Mouse (Mus musculus) macrophage (primary cell): ENCODE results near the gene Thnsl1. TPM values are rescaled to one million over a fixed set of nuclear protein-coding genes. Genes with fewer than 3 reads are reported as not detected.

Experiments used
- H3K27ac ChIP-seq: fragments of 350-480 bp; formaldehyde crosslinking; 2 replicates; pipeline ENCODE4 v1.9.0; 2021
- H3K36me3 ChIP-seq: fragments of 350-480 bp; formaldehyde crosslinking; 2 replicates; pipeline ENCODE4 v1.9.0; 2021; ENCODE audit errors: inconsistent target
- H3K4me3 ChIP-seq: fragments of 350-480 bp; formaldehyde crosslinking; 2 replicates; pipeline ENCODE4 v1.9.0; 2021; ENCODE audit errors: inconsistent target
- H3K79me2 ChIP-seq: fragments of 350-480 bp; formaldehyde crosslinking; 2 replicates; pipeline ENCODE4 v1.9.0; 2021; ENCODE audit errors: inconsistent target
- WGBS: methylation state at CpG from one replicate; pipeline ENCODE4 v1.1.7; 2026; ENCODE audit warnings: inconsistent platforms; ENCODE audit not compliant: missing documents; 5-methylcytosine and 5-hydroxymethylcytosine counted together
- polyA plus RNA-seq: library from polyadenylated mRNA; stranded (reverse); fragments of 250-400 nt; gene quantifications from 3 replicates; pipeline ENCODE4 v1.2.4, GENCODE M21; 2018; ENCODE audit warnings: inconsistent platforms
- total RNA-seq, 78 experiments: library from RNA; depleted of rRNA; stranded (reverse); fragments of 250-400 nt; gene quantifications; 1 replicate in 9 of 78; 2 replicates in 24 of 78; 3 replicates in 43 of 78; 4 replicates in 2 of 78; pipeline ENCODE4 v1.2.4; 2018; ENCODE audit warnings: inconsistent platforms in 56 of 78

Gene Thnsl1
- 1 to 10 TPM in 22 of 26 experiments, under 1 TPM in 4; 0.56 to 9.8 (median 2.9) TPM for total RNA-seq (2018; cell fraction: chromatin; rRNA removed)
- total RNA-seq (2018; cell fraction: cytosol; rRNA removed): 1 to 10 TPM in 25 of 26 experiments, under 1 TPM in 1; 0.81 to 4.4 (median 3.3) TPM
- 1 to 10 TPM; 1.4 to 8.5 (median 2.7) TPM for total RNA-seq (2018; cell fraction: nucleus; rRNA removed)
- polyA plus RNA-seq: 2.5 to 4.6 TPM (median 2.8 TPM) in 3 replicates

DNA sequence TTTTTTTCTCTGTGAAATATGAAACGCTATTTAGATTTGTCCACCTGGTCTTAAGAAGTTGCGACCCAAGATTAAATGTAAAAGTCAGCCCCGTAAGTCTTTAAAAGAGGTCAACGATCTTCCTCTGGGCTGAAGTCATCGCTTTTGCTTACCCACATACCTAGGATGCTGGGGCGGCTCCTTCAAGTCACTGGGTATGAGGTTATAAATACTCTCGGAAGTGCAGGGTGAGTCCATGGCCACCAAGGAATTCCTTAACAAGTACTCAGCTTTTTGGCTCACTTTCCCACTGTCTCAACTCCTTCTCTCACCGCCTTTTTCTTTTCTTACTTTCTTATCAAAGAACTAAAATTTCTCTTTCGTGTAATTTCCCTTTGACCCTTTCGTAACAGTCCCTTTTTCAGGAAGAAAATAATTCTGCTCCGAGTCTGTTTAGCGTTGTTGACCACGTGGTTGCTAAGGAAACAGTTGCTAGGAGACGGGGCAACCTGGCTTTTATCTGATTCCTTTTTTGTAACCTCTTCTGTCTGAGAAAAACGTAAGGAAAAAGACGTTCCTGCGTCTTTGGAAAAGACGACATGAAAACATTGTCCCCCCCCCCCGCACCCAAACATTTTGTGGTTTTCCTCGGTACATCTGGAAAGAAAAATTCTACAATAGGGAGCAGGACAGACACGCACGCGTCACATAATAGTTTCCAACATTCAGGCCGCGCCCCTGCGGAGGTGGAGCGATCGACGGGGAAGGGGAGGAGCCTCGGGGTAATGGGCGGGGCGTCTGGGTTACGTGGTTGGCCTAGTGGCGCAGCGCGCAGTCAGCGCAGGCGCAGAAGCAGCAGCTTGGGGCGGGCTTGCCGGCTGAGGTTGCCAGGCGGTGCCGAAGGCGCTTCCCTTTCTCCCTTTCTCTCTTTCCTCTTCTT lies at the start of gene Thnsl1, which contains the start of gene Enkur:
Thnsl1 (plus strand) TSS at position 813 of the 919 bp plus-strand sequence.
Enkur (minus strand) TSS at position 454 of the 919 bp plus-strand sequence.
- Histone ChIP-seq H3K79me2 (no peaks in the 10 kb centered on the region), H3K27ac (peak within 1 kb of the TSS; percentile 22; the same call in 1 of the 2 replicates), H3K36me3 (no peaks in the 10 kb centered on the region), H3K4me3 (peak within 1 kb of the TSS; percentile 42)
- under 1% methylated on average over 39 of the region's 43 CpGs for WGBS

DNA sequence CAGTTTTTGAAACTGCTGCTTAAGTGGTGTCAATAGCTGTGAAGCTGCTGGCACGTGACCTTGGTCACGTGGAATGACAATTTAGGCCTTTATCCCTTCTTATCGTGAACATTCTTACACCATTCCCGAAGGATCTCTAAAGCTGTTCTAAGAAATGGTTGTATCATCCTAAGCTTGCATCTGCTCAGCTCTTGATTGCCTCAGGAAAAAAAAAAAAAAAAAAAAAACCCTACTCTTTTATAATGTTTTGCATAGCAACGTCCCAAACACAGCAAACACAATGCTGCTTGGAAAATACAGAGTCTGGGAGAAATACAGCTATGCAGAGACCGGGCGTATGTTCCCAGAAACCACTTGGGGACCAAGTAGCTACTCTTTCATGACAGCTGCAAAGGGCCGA lies 41.2 kb upstream of the Thnsl1 start:
- Histone ChIP-seq H3K79me2 (no peaks in the 10 kb centered on the region), H3K27ac (no peak overlapping the region), H3K4me3 (no peak overlapping the region), H3K36me3 (no peaks in the 10 kb centered on the region)
- WGBS: 81% methylated on average over 8 of the region's 8 CpGs

DNA sequence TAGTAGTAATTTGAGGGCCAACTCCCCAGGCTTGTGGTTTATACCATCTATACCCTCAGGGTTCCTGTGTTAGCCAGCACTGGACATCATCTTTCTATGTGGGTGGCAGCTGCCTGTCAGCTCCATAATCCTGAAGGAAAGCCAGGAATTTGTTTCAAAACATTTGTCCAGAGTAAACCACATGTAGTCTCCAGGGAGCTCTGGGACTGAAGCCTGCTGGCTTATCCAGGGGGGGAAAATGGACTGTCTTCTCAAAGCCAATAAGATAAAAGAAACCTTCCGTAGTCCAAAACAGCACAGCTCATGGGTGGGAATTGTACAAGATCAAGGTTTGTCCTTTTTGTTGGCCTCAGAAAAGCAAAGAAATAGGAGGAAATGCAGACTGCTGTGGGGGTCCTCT lies 37.6 kb upstream of the Thnsl1 start:
- H3K4me3 ChIP-seq: no peak overlapping the region
- no peaks in the 10 kb centered on the region for H3K36me3 ChIP-seq
- no peaks in the 10 kb centered on the region for H3K79me2 ChIP-seq
- no peak overlapping the region for H3K27ac ChIP-seq
- WGBS: 100% methylated on average over 1 of the region's 1 CpGs

DNA sequence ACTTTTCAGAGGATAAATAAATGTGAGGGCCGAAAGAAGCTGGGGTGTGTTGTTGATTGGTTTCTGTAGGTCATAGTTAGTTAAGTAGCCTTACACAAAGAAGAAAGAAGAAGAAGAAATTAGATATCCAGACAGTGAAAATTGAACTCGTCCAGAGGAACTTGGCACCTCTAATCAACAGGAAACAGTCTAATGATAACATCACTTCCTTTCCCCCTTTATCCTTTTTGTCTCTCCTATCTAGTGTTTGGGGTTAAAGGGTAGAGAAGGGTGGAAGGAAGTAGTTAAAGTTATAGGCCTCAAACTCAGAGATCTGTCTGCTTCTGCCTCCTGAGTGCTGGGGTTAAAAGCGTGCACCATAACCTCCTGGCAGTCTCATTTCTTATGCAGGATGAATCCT lies 32.7 kb upstream of the Thnsl1 start:
- WGBS: 91% methylated on average over 3 of the region's 3 CpGs

DNA sequence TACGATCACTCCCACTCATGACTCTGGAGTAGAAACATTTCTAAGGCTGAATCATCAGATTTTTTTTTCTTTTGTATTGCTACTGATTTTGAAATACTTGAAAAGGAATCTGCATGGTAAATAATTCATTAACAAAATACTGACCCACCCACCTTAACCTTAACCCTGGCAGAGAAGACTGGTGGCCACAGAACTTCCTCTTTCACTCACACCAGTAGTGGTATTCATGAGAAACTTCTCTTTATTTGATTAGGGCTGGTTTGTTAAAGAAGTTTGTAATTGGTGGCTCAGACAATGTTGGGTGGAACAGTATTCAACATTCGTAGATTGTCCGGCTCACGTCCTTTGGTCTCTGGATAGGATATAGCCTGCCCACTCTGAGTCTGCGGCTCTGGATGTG lies 26.4 kb upstream of the Thnsl1 start:
- WGBS: 21% methylated on average over 5 of the region's 5 CpGs
- no peak overlapping the region for H3K4me3 ChIP-seq
- H3K79me2 ChIP-seq: no peaks in the 10 kb centered on the region

More for the DNA sequence above, 32.7 kb upstream of the Thnsl1 start:
- H3K27ac ChIP-seq: no peak overlapping the region
- no peaks in the 10 kb centered on the region for H3K36me3 ChIP-seq
- no peak overlapping the region for H3K4me3 ChIP-seq
- no peaks in the 10 kb centered on the region for H3K79me2 ChIP-seq

DNA sequence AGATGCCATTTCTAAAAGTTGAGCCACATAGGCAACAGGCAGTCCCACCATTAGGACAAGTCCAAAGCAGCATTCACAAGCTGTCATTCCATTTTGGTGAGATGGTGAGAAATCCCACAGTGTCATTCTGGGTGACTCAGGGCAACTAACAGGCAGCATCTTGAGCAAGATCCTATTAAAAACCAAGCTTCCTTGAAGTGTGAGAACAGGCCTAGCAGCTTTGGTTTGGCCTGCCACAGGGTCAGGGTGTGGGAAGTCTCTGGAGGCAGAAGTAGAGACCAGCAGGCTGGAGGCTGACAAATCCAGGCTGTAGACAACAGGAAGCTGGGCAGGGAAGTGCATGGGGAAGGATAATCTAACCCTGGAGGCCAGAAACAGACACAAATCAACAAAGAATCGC lies 22.7 kb upstream of the Thnsl1 start:
- WGBS: 45% methylated on average over 1 of the region's 1 CpGs
- no peaks in the 10 kb centered on the region for H3K36me3 ChIP-seq
- H3K27ac ChIP-seq: no peak overlapping the region
- H3K4me3 ChIP-seq: no peak overlapping the region
- H3K79me2 ChIP-seq: no peaks in the 10 kb centered on the region

More for the DNA sequence above, 26.4 kb upstream of the Thnsl1 start:
- Histone ChIP-seq H3K27ac (no peak overlapping the region), H3K36me3 (no peaks in the 10 kb centered on the region)

DNA sequence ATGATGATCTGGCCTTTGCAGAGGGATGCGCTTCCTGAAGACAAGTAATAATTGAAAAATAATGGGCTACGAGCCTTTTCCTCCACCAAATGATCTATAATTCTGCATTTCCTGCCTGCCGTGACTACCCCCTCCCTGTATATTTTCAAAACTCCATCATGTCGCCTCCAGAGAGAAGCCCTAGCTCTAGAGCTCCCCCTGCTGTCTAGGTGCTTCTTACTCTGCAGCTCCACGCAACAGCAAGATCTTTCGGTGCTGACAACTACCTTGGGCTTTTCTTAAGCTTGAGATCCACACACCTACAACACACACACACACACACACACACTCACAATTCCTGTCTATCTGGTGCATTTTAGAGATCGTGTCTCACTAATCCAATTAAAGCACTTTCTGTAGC lies 17.9 kb upstream of the Thnsl1 start:
- H3K4me3 ChIP-seq: no peak overlapping the region
- WGBS: 42% methylated on average over 7 of the region's 7 CpGs
- H3K27ac ChIP-seq: no peak overlapping the region
- no peaks in the 10 kb centered on the region for H3K36me3 ChIP-seq
- H3K79me2 ChIP-seq: no peaks in the 10 kb centered on the region

DNA sequence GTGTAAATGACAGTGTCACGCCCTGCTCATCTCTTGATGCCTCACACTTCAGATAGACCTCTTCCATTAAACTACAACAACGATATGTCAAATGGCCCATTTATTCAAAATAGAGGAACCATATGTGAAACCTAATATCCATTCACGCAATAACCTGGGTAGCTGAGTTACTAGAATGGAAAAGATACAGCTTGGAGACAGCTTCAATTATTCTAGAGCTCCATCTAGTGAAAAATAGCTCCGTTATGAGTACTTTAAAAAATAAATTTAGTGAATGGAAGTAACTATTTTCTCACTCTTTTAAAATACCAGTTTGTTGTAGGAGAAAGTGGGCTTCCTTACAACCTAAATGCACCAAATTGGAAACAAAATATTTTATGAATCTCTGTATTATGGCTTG lies 16.9 kb upstream of the Thnsl1 start:
- Histone ChIP-seq H3K27ac (no peak overlapping the region), H3K36me3 (no peaks in the 10 kb centered on the region), H3K79me2 (no peaks in the 10 kb centered on the region), H3K4me3 (no peak overlapping the region)
- 81% methylated on average over 4 of the region's 4 CpGs for WGBS

DNA sequence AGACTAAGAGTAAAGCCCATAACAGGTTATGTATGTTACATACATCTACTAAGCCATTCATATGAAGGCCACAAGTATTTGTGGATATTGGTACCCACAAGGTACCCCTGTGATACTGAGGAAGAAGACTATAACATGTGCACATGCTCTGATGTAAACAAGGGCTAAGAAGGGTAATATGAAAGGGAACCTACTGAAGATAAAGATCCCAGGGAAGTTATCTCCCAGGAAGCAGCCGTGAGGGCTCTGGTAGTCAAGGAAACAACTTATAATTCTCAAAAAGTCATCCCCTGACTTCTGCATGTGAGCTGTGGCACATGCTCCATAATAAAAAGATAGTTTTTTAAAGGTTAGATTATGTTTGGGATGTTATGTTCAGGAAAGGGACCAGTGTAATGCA lies 14.3 kb upstream of the Thnsl1 start:
- 67% methylated on average over 1 of the region's 1 CpGs for WGBS
- H3K4me3 ChIP-seq: no peak overlapping the region
- H3K79me2 ChIP-seq: no peaks in the 10 kb centered on the region
- H3K36me3 ChIP-seq: no peaks in the 10 kb centered on the region
- H3K27ac ChIP-seq: no peak overlapping the region

DNA sequence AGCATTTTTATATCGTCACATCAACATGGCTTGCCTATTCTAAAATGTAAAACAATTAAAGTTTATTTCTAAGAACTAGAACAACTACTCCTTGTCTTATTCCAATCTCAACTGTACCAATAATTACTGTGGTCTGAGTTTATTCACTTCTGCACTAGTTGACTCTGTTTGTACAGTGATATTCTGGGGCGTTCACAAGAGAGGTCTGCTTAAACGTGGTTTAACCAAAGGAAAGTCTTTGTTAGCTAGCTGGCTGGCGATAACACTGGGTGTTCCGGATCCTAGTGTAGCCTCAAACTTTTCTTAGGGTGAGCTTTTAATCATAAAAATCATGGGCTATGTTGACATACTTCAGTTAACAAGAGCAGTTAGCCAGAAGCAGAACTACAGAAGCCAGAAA lies 10.3 kb upstream of the Thnsl1 start:
- 93% methylated on average over 5 of the region's 5 CpGs for WGBS
- Histone ChIP-seq H3K79me2 (no peaks in the 10 kb centered on the region), H3K36me3 (no peaks in the 10 kb centered on the region), H3K4me3 (no peak overlapping the region), H3K27ac (no peak overlapping the region)

DNA sequence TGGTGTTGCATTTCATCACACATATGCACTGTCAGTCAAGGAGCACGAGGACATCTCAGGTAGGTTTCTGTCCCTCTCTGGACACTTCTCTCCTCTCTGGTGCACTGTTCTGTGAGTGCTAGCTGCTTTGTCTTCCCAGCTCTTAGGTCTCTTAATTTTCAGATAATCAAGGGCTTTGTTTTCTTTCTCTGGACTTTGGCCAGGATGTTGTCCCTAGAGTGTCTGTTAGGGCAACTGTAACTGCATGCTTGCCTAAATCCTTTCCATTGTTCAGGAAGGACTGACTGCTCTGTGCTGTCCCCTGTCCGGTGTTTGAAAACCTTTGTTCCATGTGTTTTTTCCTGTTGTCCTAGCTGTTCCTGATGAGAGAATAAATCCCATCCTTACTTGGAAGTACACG lies 6.5 kb upstream of the Thnsl1 start:
- WGBS: 66% methylated on average over 3 of the region's 3 CpGs
- Histone ChIP-seq H3K79me2 (no peaks in the 10 kb centered on the region), H3K27ac (no peak overlapping the region), H3K4me3 (no peak overlapping the region), H3K36me3 (no peaks in the 10 kb centered on the region)

DNA sequence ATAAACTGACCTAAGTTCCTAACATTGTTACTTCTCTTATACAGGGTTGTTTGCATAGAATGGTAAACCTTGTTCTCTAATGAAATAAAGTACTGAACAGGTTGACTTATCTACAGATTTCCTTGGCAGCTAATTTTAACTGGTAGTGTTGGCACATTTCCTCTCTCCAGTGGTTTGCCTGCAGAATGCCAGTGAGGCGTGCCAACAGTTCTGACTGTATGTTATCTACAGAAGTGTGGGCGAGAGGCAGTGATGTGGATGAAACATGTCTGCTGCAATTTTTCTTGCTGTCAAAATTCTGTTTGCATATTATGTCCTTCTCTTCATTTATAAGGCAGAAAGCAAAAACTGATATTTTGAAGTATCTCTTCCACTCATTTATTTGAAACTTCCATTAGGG lies 2.8 kb upstream of the Thnsl1 start:
- no peak overlapping the region for H3K4me3 ChIP-seq
- WGBS: 59% methylated on average over 2 of the region's 2 CpGs
- H3K36me3 ChIP-seq: no peaks in the 10 kb centered on the region
- no peaks in the 10 kb centered on the region for H3K79me2 ChIP-seq
- no peak overlapping the region for H3K27ac ChIP-seq

DNA sequence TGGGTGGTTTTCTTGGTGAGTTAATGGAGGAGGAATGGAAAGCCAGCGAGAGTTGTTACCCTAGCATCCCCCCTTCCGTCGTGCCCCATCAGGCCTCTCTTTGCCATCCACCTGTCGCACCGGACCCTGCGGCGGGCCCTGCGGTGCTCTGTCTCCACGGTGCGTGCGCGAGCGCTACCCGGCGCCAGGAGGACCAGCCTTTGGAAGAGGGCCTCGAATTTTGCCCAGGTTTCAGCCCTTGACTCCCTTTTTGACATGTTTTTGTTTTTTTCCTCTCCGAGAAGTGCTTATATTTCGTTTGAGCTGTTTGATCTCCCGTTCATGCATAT lies 271 bp downstream of the Thnsl1 start:
- Histone ChIP-seq H3K4me3 (peak overlapping the region; percentile 42), H3K79me2 (no peaks in the 10 kb centered on the region), H3K36me3 (no peaks in the 10 kb centered on the region), H3K27ac (peak overlapping the region; percentile 22; the same call in 1 of the 2 replicates)
- 1% methylated on average over 19 of the region's 19 CpGs for WGBS

DNA sequence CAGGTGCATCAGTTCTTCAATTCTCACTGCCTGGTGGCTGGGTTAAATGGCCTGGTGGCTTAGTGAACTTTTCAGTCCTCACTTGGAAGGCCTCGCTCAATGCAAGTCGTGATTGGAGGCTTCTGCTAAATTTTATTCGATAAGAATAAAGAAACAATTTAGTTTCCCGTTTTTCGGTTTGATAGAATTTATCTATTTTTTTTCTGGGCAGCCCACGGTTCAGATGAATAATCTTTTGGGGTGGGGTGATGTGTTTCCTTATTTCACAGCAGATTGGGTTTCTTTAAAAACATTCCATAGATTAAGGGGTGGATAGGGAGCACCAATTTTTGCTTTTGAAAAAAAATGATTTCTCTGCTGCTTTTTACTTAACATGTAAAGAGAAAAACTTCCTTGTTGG lies 754 bp downstream of the Thnsl1 start:
- WGBS: 25% methylated on average over 6 of the region's 6 CpGs
- Histone ChIP-seq H3K36me3 (no peaks in the 10 kb centered on the region), H3K79me2 (no peaks in the 10 kb centered on the region), H3K4me3 (peak overlapping the region; percentile 42), H3K27ac (peak overlapping the region; percentile 22; the same call in 1 of the 2 replicates)

DNA sequence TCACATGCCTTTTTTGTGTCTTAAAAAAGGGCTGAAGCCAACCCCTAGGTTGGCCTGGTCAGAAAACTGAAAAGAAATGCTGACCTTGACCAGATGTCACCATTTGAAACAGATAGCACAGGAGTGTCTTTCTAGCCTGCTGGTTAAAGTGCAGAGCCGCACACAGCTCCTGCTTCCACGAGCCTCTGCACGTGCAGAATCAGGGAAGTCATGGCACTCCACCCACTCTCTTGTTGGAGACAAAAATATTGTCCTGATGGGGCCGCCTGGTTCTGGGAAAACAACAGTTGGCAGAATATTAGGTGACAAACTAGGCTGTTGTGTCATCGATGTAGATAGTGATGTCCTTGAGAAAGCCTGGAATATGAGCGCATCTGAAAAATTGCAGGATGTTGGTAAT lies 5.8 kb downstream of the Thnsl1 start:
- Histone ChIP-seq H3K36me3 (no peaks in the 10 kb centered on the region), H3K79me2 (no peaks in the 10 kb centered on the region)
- 93% methylated on average over 6 of the region's 6 CpGs for WGBS

More for the DNA sequence above, 5.8 kb downstream of the Thnsl1 start:
- no peak overlapping the region for H3K27ac ChIP-seq
- no peak overlapping the region for H3K4me3 ChIP-seq
